Mouse (Mus musculus): Measurements from ENCODE around the gene Thbs2.

- TF ChIP-seq CTCF (IDR thresholded peaks at IDR 0.05; ENCODE audit: low read depth): no peak
- TF ChIP-seq EP300 (IDR thresholded peaks at IDR 0.05; ENCODE audit: low read depth): no peak
Measured at GRCm38 (mm10) chr17:14720912-14721311, 26.9 kb upstream of the Thbs2 start.
